Comparison of ENCODE assay signal across 11 mouse cellular contexts in the genomic region with DNA sequence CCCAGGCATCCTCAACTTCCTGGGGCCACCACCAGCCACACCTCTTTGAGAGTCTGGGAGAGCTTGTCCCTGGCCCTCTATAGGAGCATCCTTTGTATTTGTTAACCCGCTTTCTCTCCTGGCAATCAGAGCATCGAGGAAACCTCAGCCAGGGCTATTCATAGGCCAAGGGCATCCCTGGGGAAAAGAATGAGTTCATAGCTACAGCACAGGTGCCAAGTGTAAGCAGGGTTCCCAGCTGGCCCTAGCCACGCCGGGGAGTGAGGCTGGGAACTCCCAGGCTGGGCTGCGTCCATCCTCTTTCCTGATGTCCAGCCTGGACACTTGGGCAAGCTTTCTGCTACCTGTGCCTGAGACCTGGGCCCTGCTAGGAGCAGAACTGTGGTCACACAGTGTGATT.
DNase-seq lines count a peak whose midpoint lies in the region; ATAC-seq lines count a peak whose summit lies in the region.
"Had no signal": no experiment of that assay in that cellular context is flagged by ENCODE, and none has a peak within 500 bp of the region (broad histone marks: within the 10 kb centered on the region; RNA-seq: fewer than 3 reads in every experiment).

No protein-coding gene starts in this region.

- no peaks in the 10 kb centered on the region for H3K36me3 ChIP-seq in hindbrain, embryonic 14.5 days (replicated peaks; ENCODE audit: control insufficient read depth, insufficient read depth)
- H3K36me3 ChIP-seq in hindbrain, embryonic 11.5 days (ENCODE audit: control insufficient read depth, insufficient read depth, low read length): no peaks in the 10 kb centered on the region
- H3K36me3 ChIP-seq: limb, embryonic 12.5 days had no signal

- DNase-seq in hindbrain, embryonic 14.5 days (ENCODE audit: low spot score): no peak
- no peak for DNase-seq in hindbrain, embryonic 11.5 days (ENCODE audit: low spot score)
- DNase-seq in NIH3T3 (ENCODE audit: low read depth): peak; percentile 45
- peak; percentile 79 for DNase-seq in cerebellum, adult 8-10 months
- peak; percentile 51 to 55 for DNase-seq in heart, adult 9 months (ENCODE audit: low spot score in 2 of 2)
- no peak for DNase-seq in thymus, postnatal 25 days
- no peak for DNase-seq in kidney, adult 18-20 months
- DNase-seq: forebrain, postnatal 0 days had no signal

- H3K27me3 ChIP-seq in hindbrain, embryonic 14.5 days (ENCODE audit: control insufficient read depth, insufficient read depth, low read length): no peaks in the 10 kb centered on the region
- no peaks in the 10 kb centered on the region for H3K27me3 ChIP-seq in hindbrain, embryonic 11.5 days (ENCODE audit: control insufficient read depth, insufficient read depth, low read length)

- H3K9ac ChIP-seq in hindbrain, embryonic 14.5 days: no peak overlapping the region
- H3K9ac ChIP-seq in hindbrain, embryonic 11.5 days (ENCODE audit: low read depth, low read length): no peak overlapping the region
- H3K9ac ChIP-seq: forebrain, postnatal 0 days; limb, embryonic 12.5 days had no signal

- H3K27ac ChIP-seq in hindbrain, embryonic 14.5 days: no peak overlapping the region
- H3K27ac ChIP-seq in hindbrain, embryonic 11.5 days (ENCODE audit: low read depth, low read length): no peak overlapping the region
- H3K27ac ChIP-seq: limb, embryonic 12.5 days; macrophage had no signal

- no peaks in the 10 kb centered on the region for H3K9me3 ChIP-seq in hindbrain, embryonic 14.5 days (ENCODE audit: control insufficient read depth, low read length)
- H3K9me3 ChIP-seq in hindbrain, embryonic 11.5 days (ENCODE audit: control insufficient read depth, low read length): no peaks in the 10 kb centered on the region
- H3K9me3 ChIP-seq: limb, embryonic 12.5 days had no signal

- H3K4me3 ChIP-seq in hindbrain, embryonic 14.5 days (replicated peaks; ENCODE audit: low read length): no peak overlapping the region
- no peak overlapping the region for H3K4me3 ChIP-seq in hindbrain, embryonic 11.5 days (ENCODE audit: low read depth, low read length)
- H3K4me3 ChIP-seq: limb, embryonic 12.5 days had no signal

- H3K4me2 ChIP-seq in hindbrain, embryonic 14.5 days (replicated peaks): no peak overlapping the region
- H3K4me2 ChIP-seq in hindbrain, embryonic 11.5 days (replicated peaks; ENCODE audit: low read depth, low read length): no peak overlapping the region
- H3K4me2 ChIP-seq: limb, embryonic 12.5 days had no signal

- WGBS in hindbrain, embryonic 14.5 days: 41% methylated on average over 5 of the region's 5 CpGs
- WGBS in hindbrain, embryonic 11.5 days: 76% methylated on average over 5 of the region's 5 CpGs

- peak; percentile 39; the same call in 1 of the 2 replicates for ATAC-seq in hindbrain, embryonic 14.5 days (ENCODE audit: low FRiP score)
- ATAC-seq in hindbrain, embryonic 11.5 days (ENCODE audit: low FRiP score): no peak
- ATAC-seq in activated CD4-positive, CD25-positive, alpha-beta regulatory T cell, adult 4 months: no peak
- ATAC-seq: forebrain, postnatal 0 days had no signal

- H3K4me1 ChIP-seq in hindbrain, embryonic 14.5 days (replicated peaks; ENCODE audit: control insufficient read depth, insufficient read depth, low read length): peaks cover 47% of the 10 kb centered on the region
- H3K4me1 ChIP-seq in hindbrain, embryonic 11.5 days (replicated peaks; ENCODE audit: control insufficient read depth, insufficient read depth, low read length): peaks cover 3% of the 10 kb centered on the region
- H3K4me1 ChIP-seq: limb, embryonic 12.5 days had no signal

Comparison
In these comparisons a context has a peak if more than half of its experiments do, and no peak if none do; other contexts are left out.
1. DNase-seq: peak in NIH3T3 (single experiment), cerebellum, adult 8-10 months (single experiment) and heart, adult 9 months (2 of 2); none in hindbrain, embryonic 14.5 days (single experiment), hindbrain, embryonic 11.5 days (single experiment), thymus, postnatal 25 days (single experiment) and kidney, adult 18-20 months (single experiment).